Mouse (Mus musculus): ENCODE data around the gene Neurog1. TPM values are rescaled to one million over a fixed set of nuclear protein-coding genes. Genes with fewer than 3 reads are reported as not detected.

The Neurog1 gene
- polyA plus RNA-seq, 2 experiments = 0.04 TPM; not detected in 1

- H3K27me3 ChIP-seq (ENCODE audit: control insufficient read depth, insufficient read depth, low read length) = peaks cover 8% of the 10 kb centered on the region; the same call in 1 of the 2 replicates
- TF ChIP-seq POLR2A (IDR thresholded peaks at IDR 0.05; ENCODE audit: borderline replicate concordance, extremely low read depth, insufficient read depth, insufficient read length) = no peak
- DNase-seq (ENCODE audit: low spot score) = no peak
- peak overlapping the region; percentile 71 for H3K4me3 ChIP-seq (replicated peaks; ENCODE audit: low read length)
- H3K4me1 ChIP-seq (ENCODE audit: control insufficient read depth, insufficient read depth, low read length) = peaks cover 24% of the 10 kb centered on the region
- H3K9me3 ChIP-seq (ENCODE audit: control insufficient read depth, low read length) = no peaks in the 10 kb centered on the region
- H3K27ac ChIP-seq (replicated peaks; ENCODE audit: low read depth, low read length) = peak overlapping the region; percentile 79
- 5% methylated on average over 10 of the region's 10 CpGs for WGBS
- H3K36me3 ChIP-seq (ENCODE audit: control insufficient read depth, insufficient read depth, low read length) = peaks cover 34% of the 10 kb centered on the region
- H3K9ac ChIP-seq (ENCODE audit: low read depth, low read length, severe bottlenecking) = peak overlapping the region; percentile 91
- no peak for ATAC-seq (ENCODE audit: low FRiP score, low read depth)
- peak overlapping the region; percentile 86 for H3K4me2 ChIP-seq (replicated peaks; ENCODE audit: low read depth, low read length, severe bottlenecking)
Observed at GRCm38 (mm10) chr13:56294908-56295307, 42.9 kb upstream of the Neurog1 start.

DNA sequence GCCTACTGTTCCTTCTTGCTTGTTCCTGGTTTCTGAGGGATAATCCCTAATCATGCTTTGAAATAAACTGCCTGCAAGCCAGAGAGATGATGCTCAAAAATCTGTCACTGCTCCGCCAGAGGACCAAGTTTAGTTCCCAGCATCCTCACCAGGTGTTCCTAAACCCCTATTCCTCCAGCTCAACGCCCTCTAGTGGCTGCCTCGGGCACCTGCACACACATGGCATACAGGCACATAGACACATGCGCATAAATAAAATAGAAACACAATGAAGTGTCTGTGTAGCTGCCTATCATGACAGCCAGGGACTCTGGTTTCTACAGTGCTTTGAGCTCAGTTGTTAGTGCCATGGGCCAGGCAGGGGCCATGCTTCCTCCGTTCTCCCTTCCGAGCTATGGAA lies 38.0 kb upstream of the Neurog1 start:
- no peak overlapping the region for H3K9ac ChIP-seq (ENCODE audit: low read depth, low read length, severe bottlenecking)
- peaks cover 30% of the 10 kb centered on the region for H3K4me1 ChIP-seq (ENCODE audit: control insufficient read depth, insufficient read depth, low read length)
- peak overlapping the region; percentile 56 for H3K27ac ChIP-seq (replicated peaks; ENCODE audit: low read depth, low read length)
- peaks cover 34% of the 10 kb centered on the region for H3K36me3 ChIP-seq (ENCODE audit: control insufficient read depth, insufficient read depth, low read length)
- no peaks in the 10 kb centered on the region for H3K9me3 ChIP-seq (ENCODE audit: control insufficient read depth, low read length)
- 75% methylated on average over 6 of the region's 6 CpGs for WGBS
- no peak overlapping the region for H3K4me2 ChIP-seq (replicated peaks; ENCODE audit: low read depth, low read length, severe bottlenecking)
- H3K27me3 ChIP-seq (ENCODE audit: control insufficient read depth, insufficient read depth, low read length) = no peaks in the 10 kb centered on the region
- no peak for TF ChIP-seq POLR2A (IDR thresholded peaks at IDR 0.05; ENCODE audit: borderline replicate concordance, extremely low read depth, insufficient read depth, insufficient read length)
- no peak for DNase-seq (ENCODE audit: low spot score)
- ATAC-seq (ENCODE audit: low FRiP score, low read depth) = no peak
- H3K4me3 ChIP-seq (replicated peaks; ENCODE audit: low read length) = no peak overlapping the region

DNA sequence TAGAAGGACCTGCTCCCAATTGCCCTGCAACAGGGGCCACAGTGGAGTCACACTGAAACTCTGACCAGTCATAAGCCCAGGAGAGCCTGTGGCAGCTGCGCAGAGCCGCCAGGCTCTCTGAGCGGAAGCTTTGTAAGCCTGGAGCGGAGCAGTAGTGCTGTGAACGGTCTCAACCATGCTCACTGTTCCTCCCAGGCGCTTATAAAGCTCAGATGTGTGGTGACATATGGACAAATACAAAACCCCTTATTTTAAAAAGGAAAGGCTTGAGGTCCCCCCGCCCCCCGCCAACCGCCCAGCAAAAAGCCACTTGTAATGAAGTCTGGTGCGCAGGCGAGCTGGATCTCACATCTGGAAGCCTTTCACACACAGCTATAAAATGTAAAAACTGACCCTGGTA lies 37.3 kb upstream of the Neurog1 start:
- DNase-seq (ENCODE audit: low spot score) (peak; percentile 66), ATAC-seq (ENCODE audit: low FRiP score, low read depth) (peak; percentile 63)
- TF ChIP-seq POLR2A (IDR thresholded peaks at IDR 0.05; ENCODE audit: borderline replicate concordance, extremely low read depth, insufficient read depth, insufficient read length) = no peak

GRCm38 (mm10) chr13:56288601-56289000 lies 36.6 kb upstream of the Neurog1 start:
- ATAC-seq (ENCODE audit: low FRiP score, low read depth) (no peak), DNase-seq (ENCODE audit: low spot score) (no peak)
- Histone ChIP-seq H3K27me3 (ENCODE audit: control insufficient read depth, insufficient read depth, low read length) (no peaks in the 10 kb centered on the region), H3K9ac (ENCODE audit: low read depth, low read length, severe bottlenecking) (no peak overlapping the region), H3K4me2 (replicated peaks; ENCODE audit: low read depth, low read length, severe bottlenecking) (0 out of 2 replicates have a peak overlapping the region, but pooled peaks have one; percentile 31), H3K9me3 (ENCODE audit: control insufficient read depth, low read length) (no peaks in the 10 kb centered on the region), H3K27ac (replicated peaks; ENCODE audit: low read depth, low read length) (peak overlapping the region; percentile 56), H3K4me3 (replicated peaks; ENCODE audit: low read length) (no peak overlapping the region), H3K4me1 (ENCODE audit: control insufficient read depth, insufficient read depth, low read length) (peaks cover 21% of the 10 kb centered on the region), H3K36me3 (ENCODE audit: control insufficient read depth, insufficient read depth, low read length) (peaks cover 34% of the 10 kb centered on the region)
- 22% methylated on average over 4 of the region's 4 CpGs for WGBS
- TF ChIP-seq POLR2A (IDR thresholded peaks at IDR 0.05; ENCODE audit: borderline replicate concordance, extremely low read depth, insufficient read depth, insufficient read length) = no peak

More for the DNA sequence above, 37.3 kb upstream of the Neurog1 start:
- Histone ChIP-seq H3K4me2 (replicated peaks; ENCODE audit: low read depth, low read length, severe bottlenecking) (peak overlapping the region; percentile 31; the same call in 1 of the 2 replicates), H3K9me3 (ENCODE audit: control insufficient read depth, low read length) (no peaks in the 10 kb centered on the region), H3K4me1 (ENCODE audit: control insufficient read depth, insufficient read depth, low read length) (peaks cover 23% of the 10 kb centered on the region), H3K27ac (replicated peaks; ENCODE audit: low read depth, low read length) (peak overlapping the region; percentile 56), H3K4me3 (replicated peaks; ENCODE audit: low read length) (no peak overlapping the region), H3K9ac (ENCODE audit: low read depth, low read length, severe bottlenecking) (0 out of 2 replicates have a peak overlapping the region, but pooled peaks have one; percentile 8), H3K36me3 (ENCODE audit: control insufficient read depth, insufficient read depth, low read length) (peaks cover 34% of the 10 kb centered on the region), H3K27me3 (ENCODE audit: control insufficient read depth, insufficient read depth, low read length) (no peaks in the 10 kb centered on the region)
- WGBS = 9% methylated on average over 11 of the region's 11 CpGs

GRCm38 (mm10) chr13:56287091-56287490 lies 35.1 kb upstream of the Neurog1 start:
- no peak for ATAC-seq (ENCODE audit: low FRiP score, low read depth)
- Histone ChIP-seq H3K4me2 (replicated peaks; ENCODE audit: low read depth, low read length, severe bottlenecking) (no peak overlapping the region), H3K4me1 (ENCODE audit: control insufficient read depth, insufficient read depth, low read length) (peaks cover 18% of the 10 kb centered on the region), H3K9ac (ENCODE audit: low read depth, low read length, severe bottlenecking) (no peak overlapping the region), H3K27ac (replicated peaks; ENCODE audit: low read depth, low read length) (no peak overlapping the region), H3K27me3 (ENCODE audit: control insufficient read depth, insufficient read depth, low read length) (no peaks in the 10 kb centered on the region), H3K4me3 (replicated peaks; ENCODE audit: low read length) (no peak overlapping the region), H3K9me3 (ENCODE audit: control insufficient read depth, low read length) (no peaks in the 10 kb centered on the region), H3K36me3 (ENCODE audit: control insufficient read depth, insufficient read depth, low read length) (peaks cover 20% of the 10 kb centered on the region)
- WGBS = 74% methylated on average over 9 of the region's 9 CpGs
- no peak for TF ChIP-seq POLR2A (IDR thresholded peaks at IDR 0.05; ENCODE audit: borderline replicate concordance, extremely low read depth, insufficient read depth, insufficient read length)
- DNase-seq (ENCODE audit: low spot score) = no peak
